Mouse (Mus musculus): ENCODE results near the gene Sema4d. TPM values are rescaled to one million over a fixed set of nuclear protein-coding genes. Genes with fewer than 3 reads are reported as not detected.

Gene Sema4d
- polyA plus RNA-seq, 1 experiment from 2014 or later = 7.1 TPM

DNA sequence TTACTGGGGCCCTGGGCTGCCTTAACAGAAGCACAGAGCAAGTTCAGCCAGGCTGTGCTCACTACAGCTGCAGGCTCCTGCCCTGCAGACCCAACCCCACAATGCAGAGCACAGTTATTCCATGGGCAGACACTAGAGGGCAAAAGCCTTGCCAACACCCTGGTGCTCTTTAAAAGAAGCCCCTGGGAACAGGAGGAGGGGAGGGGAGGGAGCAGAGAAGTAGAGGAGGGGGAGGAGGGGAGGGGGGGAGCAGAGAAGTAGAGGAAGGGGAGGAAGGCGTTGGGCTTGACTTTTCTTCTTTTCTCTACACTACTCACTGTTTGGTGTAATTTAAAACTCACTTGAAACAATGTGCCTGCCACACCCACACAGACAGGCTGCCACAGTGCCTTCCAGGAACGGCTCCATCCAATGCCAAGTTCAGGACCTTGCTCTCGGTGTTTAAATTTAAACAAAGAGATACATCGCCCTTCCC, 63.6 kb downstream of the Sema4d start:
- H3K4me2 ChIP-seq (replicated peaks) = no peak overlapping the region
- no peaks in the 10 kb centered on the region for H3K9me3 ChIP-seq
- H3K27ac ChIP-seq = no peak overlapping the region
- peaks cover 38% of the 10 kb centered on the region for H3K4me1 ChIP-seq (replicated peaks)
- 14% methylated on average over 4 of the region's 4 CpGs for WGBS
- no peak for ATAC-seq
- H3K9ac ChIP-seq (replicated peaks) = no peak overlapping the region
- H3K36me3 ChIP-seq = no peaks in the 10 kb centered on the region
- no peak overlapping the region for H3K4me3 ChIP-seq (replicated peaks)
- H3K27me3 ChIP-seq = no peaks in the 10 kb centered on the region

DNA sequence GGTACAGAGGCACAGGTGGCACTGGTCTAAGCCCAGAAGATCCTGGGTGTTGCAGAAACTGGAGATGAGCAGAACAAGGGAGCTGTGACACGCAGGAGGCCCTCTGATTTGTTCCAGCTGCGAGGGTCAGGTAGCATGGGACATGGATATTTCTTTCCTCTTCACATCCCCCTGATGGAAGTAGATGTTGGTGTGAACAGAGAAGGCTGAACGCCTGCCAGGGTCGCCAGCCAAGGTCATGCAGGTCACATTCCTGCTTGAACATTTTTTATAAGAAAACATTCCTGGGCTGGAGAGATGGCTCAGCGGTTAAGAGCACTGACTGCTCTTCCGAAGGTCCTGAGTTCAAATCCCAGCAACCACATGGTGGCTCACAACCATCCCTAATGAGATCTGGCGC, 66.2 kb downstream of the Sema4d start:
- no peaks in the 10 kb centered on the region for H3K36me3 ChIP-seq
- no peak overlapping the region for H3K9ac ChIP-seq (replicated peaks)
- no peak overlapping the region for H3K27ac ChIP-seq
- WGBS = 81% methylated on average over 7 of the region's 7 CpGs
- H3K4me3 ChIP-seq (replicated peaks) = no peak overlapping the region
- H3K4me2 ChIP-seq (replicated peaks) = no peak overlapping the region
- peaks cover 34% of the 10 kb centered on the region for H3K4me1 ChIP-seq (replicated peaks)
- H3K27me3 ChIP-seq = no peaks in the 10 kb centered on the region
- no peaks in the 10 kb centered on the region for H3K9me3 ChIP-seq
- no peak for ATAC-seq

DNA sequence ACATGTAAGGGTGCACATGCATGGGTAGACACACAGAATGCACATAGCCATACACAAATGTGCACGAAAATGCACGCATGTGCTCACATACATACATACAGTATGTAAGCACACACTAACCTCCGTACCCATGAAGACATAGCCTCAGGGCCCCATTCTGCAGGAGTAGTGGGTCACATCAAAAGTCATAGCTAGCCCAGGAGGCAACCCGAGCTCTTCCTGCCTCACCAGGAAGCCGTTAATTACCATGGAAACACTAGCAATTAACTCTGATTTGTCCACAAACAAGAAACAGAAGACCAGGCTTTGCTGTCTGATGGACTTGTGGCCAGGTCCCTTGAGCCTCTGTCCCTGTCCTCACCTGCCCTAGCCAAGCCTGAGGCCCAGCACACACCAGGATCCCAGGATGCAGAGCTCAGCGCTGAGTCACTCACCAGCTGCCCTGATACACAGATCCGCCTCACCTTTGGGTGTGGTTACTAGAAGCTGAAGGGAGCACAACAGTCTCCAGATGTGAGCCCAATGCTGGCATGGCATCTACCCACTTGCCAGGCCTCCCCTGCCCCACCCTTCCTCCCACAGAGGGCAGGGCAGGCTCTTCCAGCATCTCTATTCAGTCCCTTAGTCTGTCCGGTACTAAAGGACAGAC, 67.5 kb downstream of the Sema4d start:
- Histone ChIP-seq H3K9me3 (no peaks in the 10 kb centered on the region), H3K4me3 (replicated peaks) (no peak overlapping the region), H3K36me3 (no peaks in the 10 kb centered on the region), H3K9ac (replicated peaks) (no peak overlapping the region), H3K4me1 (replicated peaks) (peaks cover 23% of the 10 kb centered on the region), H3K27me3 (no peaks in the 10 kb centered on the region), H3K4me2 (replicated peaks) (no peak overlapping the region), H3K27ac (no peak overlapping the region)
- WGBS = 78% methylated on average over 8 of the region's 8 CpGs
- no peak; the same call in 1 of the 2 replicates for ATAC-seq

DNA sequence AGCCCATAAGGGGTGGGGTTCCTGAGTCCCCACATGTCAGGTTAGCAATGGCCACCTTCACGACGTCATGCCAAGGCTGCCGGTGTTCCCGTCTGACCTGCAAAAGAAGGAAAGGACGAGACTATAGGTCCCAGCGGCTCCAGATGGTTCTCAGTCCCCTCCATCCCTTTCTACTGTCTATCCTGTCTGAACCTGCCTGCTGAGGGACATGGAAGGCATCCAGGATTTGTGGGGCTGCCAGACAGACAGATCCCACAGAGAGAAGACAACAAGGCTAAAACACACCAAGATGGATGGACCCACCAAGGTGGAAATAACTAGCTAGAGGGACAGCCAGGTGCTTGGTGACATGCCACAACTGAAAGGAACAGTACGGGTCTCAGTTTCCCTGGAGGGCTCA, 68.1 kb downstream of the Sema4d start:
- no peaks in the 10 kb centered on the region for H3K36me3 ChIP-seq
- no peak overlapping the region for H3K9ac ChIP-seq (replicated peaks)
- no peak overlapping the region for H3K27ac ChIP-seq
- H3K4me1 ChIP-seq (replicated peaks) = peaks cover 20% of the 10 kb centered on the region
- H3K27me3 ChIP-seq = no peaks in the 10 kb centered on the region
- WGBS = 95% methylated on average over 7 of the region's 7 CpGs
- H3K4me3 ChIP-seq (replicated peaks) = no peak overlapping the region
- no peak overlapping the region for H3K4me2 ChIP-seq (replicated peaks)
- ATAC-seq = no peak
- H3K9me3 ChIP-seq = no peaks in the 10 kb centered on the region

DNA sequence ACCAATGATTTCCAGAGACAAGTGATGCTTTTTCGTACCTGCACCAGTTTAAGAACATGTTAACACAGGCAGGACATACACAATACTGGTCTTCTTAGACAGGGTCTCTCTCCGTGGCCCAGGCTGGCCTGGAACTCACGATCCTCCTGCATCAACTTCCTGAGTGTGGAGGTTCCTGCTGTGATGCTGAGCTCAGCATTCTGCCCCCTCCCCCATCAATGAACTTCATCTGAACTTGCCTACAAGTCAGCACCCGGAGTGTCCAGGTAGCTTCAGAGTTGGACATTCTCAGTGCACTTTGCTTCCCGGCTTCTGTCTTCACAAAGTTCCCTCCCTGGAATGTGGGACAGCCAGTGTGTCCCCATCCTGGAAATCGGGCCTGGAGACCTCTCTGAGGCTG, 69.0 kb downstream of the Sema4d start:
- Histone ChIP-seq H3K36me3 (no peaks in the 10 kb centered on the region; the same call in 1 of the 2 replicates), H3K27me3 (no peaks in the 10 kb centered on the region), H3K27ac (no peak overlapping the region), H3K4me3 (replicated peaks) (no peak overlapping the region), H3K4me1 (replicated peaks) (peaks cover 12% of the 10 kb centered on the region), H3K9ac (replicated peaks) (no peak overlapping the region), H3K4me2 (replicated peaks) (no peak overlapping the region), H3K9me3 (no peaks in the 10 kb centered on the region)
- no peak for ATAC-seq
- 86% methylated on average over 6 of the region's 6 CpGs for WGBS

DNA sequence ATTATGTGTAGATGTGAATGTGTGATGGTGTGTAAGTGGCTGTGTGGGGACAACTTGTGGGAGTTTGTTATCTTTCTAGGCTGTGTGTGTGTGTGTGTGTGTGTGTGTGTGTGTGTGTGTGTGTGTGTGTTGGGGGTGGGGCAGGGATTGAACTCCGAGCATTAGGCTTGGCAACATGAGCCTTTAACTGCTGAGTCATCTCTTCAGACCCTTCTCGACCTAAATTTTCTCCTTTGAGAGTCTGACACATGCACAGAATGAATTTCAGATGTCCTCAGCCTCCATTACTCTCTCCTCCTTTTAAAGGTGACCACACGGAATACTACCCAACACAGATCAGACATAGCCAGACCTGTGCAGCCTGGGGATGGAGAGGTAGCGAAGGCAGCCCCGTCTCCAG, 70.4 kb downstream of the Sema4d start:
- Histone ChIP-seq H3K36me3 (peaks cover 9% of the 10 kb centered on the region), H3K4me2 (replicated peaks) (no peak overlapping the region), H3K9ac (replicated peaks) (no peak overlapping the region), H3K9me3 (no peaks in the 10 kb centered on the region), H3K27ac (no peak overlapping the region), H3K27me3 (no peaks in the 10 kb centered on the region), H3K4me3 (replicated peaks) (no peak overlapping the region), H3K4me1 (replicated peaks) (peaks cover 5% of the 10 kb centered on the region; the same call in 1 of the 2 replicates)
- ATAC-seq = no peak
- 87% methylated on average over 5 of the region's 5 CpGs for WGBS

DNA sequence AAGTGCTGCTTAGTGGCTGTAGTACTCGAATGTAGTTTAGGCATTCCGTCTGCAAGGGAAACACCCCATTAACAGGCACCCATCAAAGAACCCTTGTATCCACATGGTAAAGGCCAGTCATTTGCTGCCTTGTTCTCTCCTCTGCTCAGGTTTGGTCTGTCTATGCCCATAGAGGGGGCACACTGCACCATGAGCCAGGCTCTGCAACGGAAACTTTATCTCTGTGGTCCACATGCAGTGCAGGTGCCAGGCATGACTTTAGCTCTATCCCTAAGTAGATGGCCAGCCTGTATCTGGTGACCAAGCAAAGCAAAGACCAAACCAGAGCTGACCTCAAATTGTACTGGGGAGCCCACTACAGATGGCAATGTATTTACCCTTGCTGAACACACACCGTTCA, 73.0 kb downstream of the Sema4d start:
- H3K4me2 ChIP-seq (replicated peaks) = no peak overlapping the region
- H3K27me3 ChIP-seq = no peaks in the 10 kb centered on the region
- WGBS = 93% methylated on average over 4 of the region's 4 CpGs
- no peak overlapping the region for H3K9ac ChIP-seq (replicated peaks)
- no peaks in the 10 kb centered on the region for H3K9me3 ChIP-seq
- no peak for ATAC-seq
- H3K36me3 ChIP-seq = peaks cover 9% of the 10 kb centered on the region
- H3K4me1 ChIP-seq (replicated peaks) = no peaks in the 10 kb centered on the region
- H3K4me3 ChIP-seq (replicated peaks) = no peak overlapping the region
- H3K27ac ChIP-seq = no peak overlapping the region

DNA sequence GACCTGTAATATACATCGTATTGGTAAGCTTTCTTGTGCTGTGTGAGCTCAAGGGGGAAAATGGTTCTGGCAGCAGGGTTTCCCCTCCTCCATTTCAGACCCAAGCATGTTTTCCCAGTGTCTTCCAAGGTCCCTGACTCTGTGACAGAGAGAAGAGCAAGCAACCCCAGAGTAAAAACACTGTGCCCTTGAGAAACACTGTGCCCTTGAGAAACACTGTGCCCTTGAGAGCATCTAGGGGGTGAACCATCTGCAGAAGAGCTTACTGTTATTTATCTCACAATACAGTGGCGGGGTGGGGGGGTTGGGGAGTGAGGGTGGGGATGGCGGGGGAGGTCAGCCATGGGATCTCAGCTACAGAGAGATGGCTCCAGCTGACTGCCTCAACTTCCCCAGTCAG, 74.3 kb downstream of the Sema4d start:
- H3K27ac ChIP-seq = no peak overlapping the region
- 87% methylated on average over 3 of the region's 3 CpGs for WGBS
- H3K4me1 ChIP-seq (replicated peaks) = no peaks in the 10 kb centered on the region
- no peaks in the 10 kb centered on the region for H3K9me3 ChIP-seq
- no peak overlapping the region for H3K4me2 ChIP-seq (replicated peaks)
- no peak overlapping the region for H3K4me3 ChIP-seq (replicated peaks)
- ATAC-seq = no peak
- H3K27me3 ChIP-seq = no peaks in the 10 kb centered on the region
- peaks cover 12% of the 10 kb centered on the region for H3K36me3 ChIP-seq
- H3K9ac ChIP-seq (replicated peaks) = no peak overlapping the region

DNA sequence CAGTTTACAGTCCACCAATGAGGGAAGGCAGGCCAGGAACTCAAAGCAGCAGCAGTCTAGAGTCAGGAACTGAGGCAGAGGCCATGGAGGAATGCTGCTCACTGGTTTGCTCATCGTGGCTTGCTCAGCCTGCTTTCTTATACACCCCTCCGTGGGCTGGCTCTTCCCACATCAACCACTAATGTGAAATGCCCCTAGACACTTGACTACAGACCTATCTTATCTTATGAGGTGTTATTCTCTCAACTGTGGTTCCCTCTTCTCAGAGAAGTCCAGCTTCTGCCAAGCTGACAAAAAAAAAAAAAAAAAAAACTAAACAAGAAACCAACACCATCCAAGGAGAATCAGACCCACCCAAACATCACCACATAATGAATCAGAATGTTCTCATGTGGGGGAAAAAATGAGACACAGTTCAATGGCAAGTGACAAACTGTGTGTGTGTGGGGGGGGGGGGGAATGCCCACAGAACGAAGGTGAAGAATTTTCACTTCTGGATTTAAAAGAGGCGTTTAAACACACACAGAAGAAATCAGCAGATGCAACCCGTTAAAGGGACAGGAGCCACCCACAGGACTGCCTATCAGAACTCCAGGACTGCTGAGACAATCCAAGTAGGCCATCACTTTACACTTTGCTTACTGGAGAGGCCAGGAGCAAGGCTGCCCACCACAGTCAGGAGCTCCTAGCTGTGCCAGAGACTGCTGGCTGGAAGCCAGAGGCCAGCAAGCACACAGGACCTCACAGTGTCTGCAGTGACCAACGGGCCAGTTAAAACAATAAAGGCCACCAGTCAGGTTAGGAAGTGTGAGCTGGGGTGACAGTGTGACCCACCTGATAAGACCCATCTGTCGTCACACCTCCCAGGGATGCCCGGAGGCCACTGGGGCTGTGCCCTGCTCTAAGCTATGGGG, 76.9 kb downstream of the Sema4d start:
- no peak overlapping the region for H3K4me3 ChIP-seq (replicated peaks)
- no peak overlapping the region for H3K27ac ChIP-seq
- H3K9me3 ChIP-seq = no peaks in the 10 kb centered on the region
- no peak for ATAC-seq
- H3K4me1 ChIP-seq (replicated peaks) = no peaks in the 10 kb centered on the region
- 88% methylated on average over 8 of the region's 8 CpGs for WGBS
- H3K27me3 ChIP-seq = no peaks in the 10 kb centered on the region
- no peak overlapping the region for H3K9ac ChIP-seq (replicated peaks)
- no peak overlapping the region for H3K4me2 ChIP-seq (replicated peaks)
- peaks cover 24% of the 10 kb centered on the region for H3K36me3 ChIP-seq

DNA sequence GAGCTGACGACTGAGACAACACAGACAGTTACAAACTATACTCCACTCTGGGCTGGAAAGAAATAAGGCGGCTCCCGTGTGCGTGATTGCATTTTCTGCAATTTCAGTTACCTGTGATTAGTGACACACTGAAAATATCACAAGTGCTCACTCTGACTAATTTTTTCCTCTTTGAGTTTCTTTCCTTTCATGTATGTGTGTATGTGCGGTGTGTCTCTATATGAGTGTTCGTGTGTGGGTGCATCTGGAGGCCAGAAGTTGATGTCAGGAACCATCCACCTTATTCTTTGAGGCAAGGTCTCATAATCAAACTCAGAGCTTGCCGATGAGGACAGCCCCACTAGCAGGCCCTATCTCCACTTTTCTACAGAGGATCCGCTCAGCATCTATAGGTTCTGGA, 81.5 kb downstream of the Sema4d start:
- peaks cover 22% of the 10 kb centered on the region for H3K36me3 ChIP-seq
- H3K27ac ChIP-seq = no peak overlapping the region
- H3K4me1 ChIP-seq (replicated peaks) = no peaks in the 10 kb centered on the region
- no peak overlapping the region for H3K4me3 ChIP-seq (replicated peaks)
- H3K4me2 ChIP-seq (replicated peaks) = no peak overlapping the region
- H3K27me3 ChIP-seq = no peaks in the 10 kb centered on the region
- H3K9me3 ChIP-seq = no peaks in the 10 kb centered on the region
- no peak overlapping the region for H3K9ac ChIP-seq (replicated peaks)
- ATAC-seq = no peak
- 94% methylated on average over 8 of the region's 8 CpGs for WGBS

DNA sequence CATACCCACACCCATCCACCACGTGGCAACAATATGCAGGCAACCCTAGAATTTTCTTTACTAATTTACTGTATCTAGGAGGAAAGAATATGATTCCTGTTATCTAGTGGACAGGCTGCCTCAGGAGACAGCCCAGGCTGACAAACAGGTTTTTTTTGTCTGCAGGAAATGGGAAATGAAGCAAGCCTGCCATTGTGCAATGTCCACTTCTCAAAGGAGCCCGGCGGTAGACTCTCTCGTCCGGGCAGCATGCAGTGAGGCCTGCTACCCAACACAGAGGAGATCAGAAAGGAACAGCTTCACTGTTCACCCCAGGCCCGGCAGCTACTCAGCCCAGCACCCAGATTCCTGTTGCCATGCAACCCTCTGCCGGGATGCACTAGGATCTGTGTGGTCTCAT, 82.8 kb downstream of the Sema4d start:
- Histone ChIP-seq H3K4me3 (replicated peaks) (no peak overlapping the region), H3K4me2 (replicated peaks) (no peak overlapping the region), H3K27ac (no peak overlapping the region), H3K4me1 (replicated peaks) (no peaks in the 10 kb centered on the region), H3K9me3 (no peaks in the 10 kb centered on the region), H3K9ac (replicated peaks) (no peak overlapping the region), H3K36me3 (peaks cover 22% of the 10 kb centered on the region), H3K27me3 (no peaks in the 10 kb centered on the region)
- WGBS = 76% methylated on average over 7 of the region's 7 CpGs
- ATAC-seq = no peak

Measured in midbrain, embryonic 13.5 days (tissue).